Mouse (Mus musculus) cerebellum, adult 2 months (tissue): Measurements from ENCODE around the gene Ttll4. TPM values are rescaled to one million over a fixed set of nuclear protein-coding genes. Genes with fewer than 3 reads are reported as not detected.

Experiments used
- DNase-seq, 2 experiments: peaks; one replicate each; pipeline ENCODE4 v3.0.0; 2021
- H3K27ac ChIP-seq: fragments of 200-500 bp; 2 replicates; pipeline ENCODE4 v1.5.1; 2012; ENCODE audit warnings: low read length, control low read depth, inconsistent platforms; ENCODE audit not compliant: insufficient read depth
- H3K27me3 ChIP-seq: fragments of 200-500 bp; 2 replicates; pipeline ENCODE4 v1.6.1; 2012; ENCODE audit warnings: inconsistent platforms, mild to moderate bottlenecking, low read length, moderate library complexity; ENCODE audit not compliant: control insufficient read depth, insufficient read depth
- H3K4me1 ChIP-seq: fragments of 200-500 bp; 2 replicates; pipeline ENCODE4 v1.6.1; 2011; ENCODE audit warnings: low read length; ENCODE audit not compliant: control insufficient read depth, insufficient read depth
- H3K4me3 ChIP-seq: fragments of 200-500 bp; replicated peaks from 2 replicates; pipeline ENCODE3; 2011; ENCODE audit warnings: mild to moderate bottlenecking, low read depth, low read length, control low read depth; ENCODE audit not compliant: insufficient read depth
- CTCF ChIP-seq: fragments of 200-500 bp; IDR thresholded peaks from 2 replicates; pipeline ENCODE4 v1.5.1; 2011; ENCODE audit warnings: low read depth, mild to moderate bottlenecking, control low read depth, low read length, moderate library complexity, borderline replicate concordance; ENCODE audit not compliant: insufficient read depth
- POLR2A ChIP-seq: fragments of 200-500 bp; IDR thresholded peaks from 2 replicates; pipeline ENCODE4 v1.6.1; 2011; ENCODE audit warnings: low read length, control low read depth, borderline replicate concordance; ENCODE audit not compliant: insufficient read depth
- WGBS: fragments of 180-500 bp; shearing (Covaris S2); methylation state at CpG from one replicate; pipeline ENCODE4 v1.1.7; 2018; 5-methylcytosine and 5-hydroxymethylcytosine counted together
- polyA plus RNA-seq: library from polyadenylated mRNA; depleted of rRNA; stranded (reverse); fragments of >200 nt; gene quantifications from 2 replicates; pipeline ENCODE4 v1.2.3, GENCODE M21; 2012

Ttll4 gene
- polyA plus RNA-seq, 1 experiment, result 22.4 TPM

DNA sequence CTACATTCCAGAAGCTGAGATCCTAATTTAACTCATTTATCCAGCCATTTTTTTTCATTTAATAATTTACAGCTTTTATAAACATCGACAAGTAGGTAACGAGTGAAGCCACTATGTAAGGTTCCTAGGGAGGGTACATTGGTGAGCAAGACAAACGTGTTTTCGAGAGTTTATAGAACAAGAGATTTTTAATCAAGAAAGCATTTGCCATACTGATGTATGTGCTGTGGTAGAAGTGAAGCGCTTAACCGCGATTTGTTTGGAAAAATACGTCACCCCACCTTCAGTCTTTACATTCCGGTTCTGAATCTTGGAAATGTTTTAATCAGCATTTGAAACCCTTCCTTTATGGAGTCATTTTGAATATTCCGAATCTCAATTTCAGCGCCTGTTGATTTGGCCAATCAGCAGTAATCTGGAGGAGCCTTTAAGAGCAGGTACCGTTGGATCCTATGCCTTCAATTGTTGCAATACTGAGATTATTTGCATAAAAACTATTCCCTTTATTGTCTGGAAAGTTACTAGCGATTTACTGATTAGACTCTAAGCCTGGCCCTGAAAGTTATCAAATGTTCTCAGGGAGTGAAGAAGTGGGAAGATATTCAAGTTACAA is 814 bp downstream of the Ttll4 start:
- WGBS, result 4% methylated on average over 13 of the region's 13 CpGs
- H3K4me1 ChIP-seq, result peaks cover 3% of the 10 kb centered on the region; the same call in 1 of the 2 replicates
- H3K4me3 ChIP-seq, result peak overlapping the region; percentile 88
- DNase-seq, result no peak
- H3K27ac ChIP-seq, result no peak overlapping the region
- TF ChIP-seq CTCF (no peak), POLR2A (no peak)
- no peaks in the 10 kb centered on the region for H3K27me3 ChIP-seq

DNA sequence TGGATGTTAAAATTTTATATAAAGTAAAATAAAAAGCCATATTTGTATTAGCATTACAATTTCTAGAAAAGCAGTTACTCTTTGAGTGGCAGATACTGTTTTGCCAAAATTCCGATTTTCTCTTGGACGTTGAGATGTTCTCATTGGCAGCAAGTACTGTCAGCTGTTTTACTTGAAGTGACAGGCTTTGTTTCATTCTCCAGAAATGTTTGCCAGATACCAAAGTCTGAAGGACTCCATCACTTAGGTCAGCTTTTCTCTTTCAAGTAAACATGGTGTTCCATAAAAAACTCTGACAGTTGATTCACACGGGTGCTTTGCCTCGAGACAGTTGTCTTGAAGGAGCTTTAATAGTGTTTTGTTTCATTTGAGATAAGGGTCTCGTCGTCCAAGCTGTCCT is 3.6 kb downstream of the Ttll4 start:
- 31% methylated on average over 6 of the region's 6 CpGs for WGBS
- no peak for TF ChIP-seq POLR2A
- DNase-seq, result no peak
- Histone ChIP-seq H3K27ac (no peak overlapping the region), H3K4me3 (no peak overlapping the region), H3K4me1 (peaks cover 3% of the 10 kb centered on the region; the same call in 1 of the 2 replicates), H3K27me3 (no peaks in the 10 kb centered on the region)

DNA sequence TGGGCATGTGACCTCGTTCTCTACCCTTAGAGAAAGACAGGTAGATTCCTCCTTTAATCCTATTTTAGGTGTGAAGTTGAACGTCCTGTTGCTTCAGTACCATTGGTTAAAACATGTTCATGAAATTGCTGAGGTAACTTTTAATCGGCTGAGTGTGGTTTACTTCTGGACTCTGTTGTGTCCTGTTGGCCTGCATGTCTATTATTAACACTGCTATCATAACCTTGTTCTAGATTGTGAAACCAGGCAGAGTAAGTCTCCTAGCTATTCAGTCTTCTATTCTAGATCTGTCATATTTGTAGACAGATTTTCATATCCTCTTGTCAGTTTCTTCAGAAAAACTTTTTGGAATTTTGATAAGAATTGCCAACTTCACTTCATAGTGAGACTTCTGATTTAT is 6.8 kb downstream of the Ttll4 start:
- no peaks in the 10 kb centered on the region for H3K27me3 ChIP-seq
- no peak for TF ChIP-seq POLR2A
- no peak for TF ChIP-seq CTCF
- peaks cover 3% of the 10 kb centered on the region; the same call in 1 of the 2 replicates for H3K4me1 ChIP-seq
- 91% methylated on average over 3 of the region's 3 CpGs for WGBS
- no peak overlapping the region for H3K4me3 ChIP-seq
- no peak overlapping the region for H3K27ac ChIP-seq
- DNase-seq, result no peak

GRCm38 (mm10) chr1:74672731-74673130 is 11.2 kb downstream of the Ttll4 start:
- Histone ChIP-seq H3K27ac (no peak overlapping the region), H3K27me3 (no peaks in the 10 kb centered on the region), H3K4me1 (no peaks in the 10 kb centered on the region), H3K4me3 (no peak overlapping the region)
- 86% methylated on average over 7 of the region's 7 CpGs for WGBS
- TF ChIP-seq POLR2A, result no peak
- no peak for TF ChIP-seq CTCF
- no peak for DNase-seq

DNA sequence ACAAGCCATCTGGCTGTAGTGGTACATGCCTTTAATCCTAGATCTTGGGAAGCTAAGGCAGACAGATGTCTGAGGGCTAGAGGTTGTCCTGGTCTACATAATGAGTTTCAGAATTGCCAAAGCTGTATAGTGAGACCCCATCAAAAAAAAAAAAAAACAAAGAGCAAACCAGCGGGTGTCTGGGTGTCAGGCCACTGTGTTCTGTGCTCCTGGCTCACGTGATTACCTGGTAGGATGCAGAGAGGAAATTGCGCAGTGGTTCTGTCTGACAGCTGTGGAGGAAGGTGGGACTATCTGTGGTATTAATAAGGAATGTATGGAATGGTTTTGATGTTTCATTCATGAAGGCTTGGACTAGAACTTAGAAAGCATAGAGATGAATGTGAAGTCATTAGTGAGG is 15.3 kb downstream of the Ttll4 start:
- Histone ChIP-seq H3K27me3 (no peaks in the 10 kb centered on the region), H3K4me1 (no peaks in the 10 kb centered on the region), H3K27ac (no peak overlapping the region), H3K4me3 (no peak overlapping the region)
- no peak for DNase-seq
- 82% methylated on average over 3 of the region's 3 CpGs for WGBS
- no peak for TF ChIP-seq POLR2A
- no peak for TF ChIP-seq CTCF

DNA sequence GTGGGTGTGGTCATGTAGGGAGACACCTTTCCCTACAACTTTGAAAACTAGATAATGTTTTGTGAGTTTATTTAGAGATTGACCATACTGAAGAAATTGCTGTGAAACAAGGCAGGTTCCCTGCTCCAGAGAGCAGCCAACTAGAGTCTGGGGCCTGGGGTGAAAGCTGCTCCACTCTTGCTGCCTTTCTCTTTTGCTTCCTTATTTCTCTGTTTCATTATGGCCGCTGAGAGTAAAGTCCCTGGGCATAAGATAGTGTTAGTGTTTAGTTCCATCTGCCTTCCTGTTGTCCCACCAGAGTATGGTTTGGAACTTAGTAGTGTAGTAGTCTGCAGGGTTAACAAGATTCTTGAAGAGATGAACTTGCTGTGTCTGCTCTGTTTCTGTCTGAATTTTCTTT is 16.3 kb downstream of the Ttll4 start:
- 78% methylated on average over 1 of the region's 1 CpGs for WGBS
- no peak for DNase-seq

GRCm38 (mm10) chr1:74687131-74687530 is 25.6 kb downstream of the Ttll4 start:
- Histone ChIP-seq H3K27me3 (no peaks in the 10 kb centered on the region), H3K27ac (no peak overlapping the region), H3K4me3 (no peak overlapping the region), H3K4me1 (no peaks in the 10 kb centered on the region)
- no peak for TF ChIP-seq POLR2A
- TF ChIP-seq CTCF, result no peak
- DNase-seq, result no peak
- WGBS, result 87% methylated on average over 7 of the region's 7 CpGs

More for the DNA sequence above, 16.3 kb downstream of the Ttll4 start:
- H3K27ac ChIP-seq, result no peak overlapping the region
- no peaks in the 10 kb centered on the region for H3K27me3 ChIP-seq
- TF ChIP-seq CTCF (no peak), POLR2A (no peak)
- H3K4me3 ChIP-seq, result no peak overlapping the region
- H3K4me1 ChIP-seq, result no peaks in the 10 kb centered on the region

- WGBS, result 64% methylated on average over 8 of the region's 8 CpGs
Observed at GRCm38 (mm10) chr1:74693891-74694583, 32.5 kb downstream of the Ttll4 start.

More at GRCm38 (mm10) chr1:74693891-74694583, 32.5 kb downstream of the Ttll4 start:
- Histone ChIP-seq H3K27ac (no peak overlapping the region), H3K4me3 (no peak overlapping the region), H3K27me3 (no peaks in the 10 kb centered on the region), H3K4me1 (no peaks in the 10 kb centered on the region)
- TF ChIP-seq CTCF (no peak), POLR2A (no peak)
- no peak for DNase-seq
